ENCODE assay signal across 8 mouse cellular contexts in the genomic region with DNA sequence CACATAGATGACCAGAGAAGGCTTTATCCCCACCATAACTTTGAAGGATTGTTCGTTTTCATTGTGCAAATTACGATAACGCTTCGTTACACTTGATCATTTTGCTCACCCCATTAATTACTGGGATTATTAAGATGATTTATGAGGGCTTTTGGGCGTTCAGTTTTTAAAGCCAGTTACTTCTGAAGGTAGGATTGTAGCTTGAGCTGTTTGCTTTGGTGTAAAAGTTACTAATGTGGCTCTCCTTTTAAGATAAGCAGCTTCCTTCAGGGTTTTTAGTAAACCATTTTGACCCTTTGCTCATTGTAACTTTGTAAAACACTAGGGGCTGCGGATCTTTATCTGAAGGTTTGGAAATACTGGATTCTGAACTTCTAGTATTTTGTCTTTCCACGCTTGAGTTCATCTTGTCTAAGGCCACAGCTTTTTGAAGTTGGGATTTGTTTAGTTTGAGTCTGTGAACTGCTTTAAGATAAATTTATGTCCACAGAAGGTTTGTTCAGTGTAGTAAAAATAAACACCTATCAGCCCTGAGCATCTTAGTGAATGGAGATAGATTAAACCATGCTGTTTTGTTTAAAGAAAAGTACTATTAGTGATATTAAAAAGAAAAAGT. TPM values are rescaled to one million over a fixed set of nuclear protein-coding genes. Genes with fewer than 3 reads are reported as not detected.
A peak's percentile ranks its signal among the peaks of the same experiment; 100 is the strongest.
DNase-seq lines count a peak whose midpoint lies in the region; ATAC-seq and TF ChIP-seq lines count a peak whose summit lies in the region.

No protein-coding gene starts in this region.

- no peak for ATAC-seq in lung, embryonic 16.5 days (ENCODE audit: low read depth)
- ATAC-seq in monocyte, adult 5-6 weeks (replicated peaks; ENCODE audit: insufficient number of reproducible peaks, low FRiP score, low TSS enrichment, poor library complexity, severe bottlenecking), result no peak

- no peak for TF ChIP-seq CTCF in olfactory bulb, adult 2 months (IDR thresholded peaks at IDR 0.05; ENCODE audit: insufficient read depth, low read depth, low read length)

- no peak for TF ChIP-seq POLR2A in olfactory bulb, adult 2 months (IDR thresholded peaks at IDR 0.05; ENCODE audit: insufficient read depth, low read depth, low read length)

- no peak for DNase-seq in lung, postnatal 14 days
- DNase-seq in fat pad, adult 2 months (ENCODE audit: extremely low read depth, low read depth, low spot score), result peak; percentile 43
- DNase-seq in limb, embryonic 10.5 days (ENCODE audit: low spot score), result no peak
- no peak for DNase-seq in cerebellum, postnatal 25 days
- no peak for DNase-seq in adrenal gland, postnatal 10 days

- H3K4me2 ChIP-seq in lung, embryonic 16.5 days (ENCODE audit: low read depth, low read length), result peak overlapping the region; percentile 82

- WGBS in lung, embryonic 16.5 days, result 2% methylated on average over 7 of the region's 7 CpGs
- 9% methylated on average over 7 of the region's 7 CpGs for WGBS in limb, embryonic 10.5 days
- WGBS in olfactory bulb, adult 2 months, result 1% methylated on average over 7 of the region's 7 CpGs

- peak overlapping the region; percentile 99 for H3K9ac ChIP-seq in lung, embryonic 16.5 days (ENCODE audit: low read length)

- H3K9me3 ChIP-seq in lung, embryonic 16.5 days (ENCODE audit: control insufficient read depth, low read length), result no peaks in the 10 kb centered on the region
- H3K9me3 ChIP-seq in limb, embryonic 10.5 days (replicated peaks), result no peaks in the 10 kb centered on the region

- H3K4me3 ChIP-seq in lung, embryonic 16.5 days (ENCODE audit: low read length), result peak overlapping the region; percentile 100
- peak overlapping the region; percentile 91 for H3K4me3 ChIP-seq in limb, embryonic 10.5 days
- H3K4me3 ChIP-seq in olfactory bulb, adult 2 months (ENCODE audit: insufficient read depth, low read depth, low read length), result peak overlapping the region; percentile 97

- peak overlapping the region; percentile 96 for H3K27ac ChIP-seq in lung, embryonic 16.5 days (ENCODE audit: low read length)
- peak overlapping the region; percentile 99 for H3K27ac ChIP-seq in limb, embryonic 10.5 days
- no peak overlapping the region for H3K27ac ChIP-seq in olfactory bulb, adult 2 months (ENCODE audit: insufficient read depth, low read depth, low read length)

- H3K4me1 ChIP-seq in lung, embryonic 16.5 days (replicated peaks; ENCODE audit: control insufficient read depth, insufficient read depth, low read length), result peaks cover 25% of the 10 kb centered on the region
- peaks cover 29% of the 10 kb centered on the region for H3K4me1 ChIP-seq in limb, embryonic 10.5 days
- peaks cover 9% of the 10 kb centered on the region for H3K4me1 ChIP-seq in olfactory bulb, adult 2 months (ENCODE audit: control insufficient read depth, insufficient read depth, low read length)

- peaks cover 2% of the 10 kb centered on the region; the same call in 1 of the 2 replicates for H3K36me3 ChIP-seq in lung, embryonic 16.5 days (ENCODE audit: control insufficient read depth, insufficient read depth, low read length)
- H3K36me3 ChIP-seq in limb, embryonic 10.5 days, result peaks cover 26% of the 10 kb centered on the region

- H3K27me3 ChIP-seq in lung, embryonic 16.5 days (ENCODE audit: control insufficient read depth, insufficient read depth, low read depth, low read length), result no peaks in the 10 kb centered on the region
- no peaks in the 10 kb centered on the region for H3K27me3 ChIP-seq in limb, embryonic 10.5 days (ENCODE audit: low read depth, poor library complexity, severe bottlenecking)

RNA-seq across cellular contexts. Expression of a gene that starts 1.4 kb away (rescaled TPM):
- 80.3 and 84.2 TPM in 2 replicates for polyA plus RNA-seq in lung, embryonic 16.5 days (2015; fragmentation: Nextera tagmentation; extraction: Ambion mirVana)
- polyA plus RNA-seq in limb, embryonic 10.5 days (2016; fragmentation: Nextera tagmentation; extraction: Ambion mirVana), result 116 and 124 TPM in 2 replicates
- 276 TPM in 1 of 2 replicates, not detected in the other for polyA plus RNA-seq in olfactory bulb, adult 2 months (2012; ENCODE audit: insufficient read depth, insufficient read length, low replicate concordance, missing spikeins)
- total RNA-seq in adrenal gland, postnatal 10 days (2021), result 10 to 100 TPM; 68.9 to 81.9 TPM
- total RNA-seq in monocyte, adult 5-6 weeks (2017), result 43.7 to 71.1 TPM (median 44.2 TPM) in 3 replicates
